Mouse (Mus musculus) heart, adult 2 months (tissue): ENCODE data around the gene Abhd17b. TPM values are rescaled to one million over a fixed set of nuclear protein-coding genes. Genes with fewer than 3 reads are reported as not detected.

Experiments
- DNase-seq, 2 experiments: peaks; one replicate each; pipeline ENCODE4 v3.0.0; 2021
- H3K27ac ChIP-seq: fragments of 200-600 bp; 2 replicates; pipeline ENCODE4 v1.8.1; 2022
- H3K27me3 ChIP-seq: fragments of 200-500 bp; 2 replicates; pipeline ENCODE4 v1.6.1; 2012; ENCODE audit warnings: mild to moderate bottlenecking, low read length, inconsistent platforms, mixed read lengths; ENCODE audit not compliant: control insufficient read depth, insufficient read depth
- H3K36me3 ChIP-seq: fragments of 200-500 bp; 2 replicates; pipeline ENCODE4 v1.6.1; 2012; ENCODE audit warnings: low read length, inconsistent platforms; ENCODE audit not compliant: control insufficient read depth, insufficient read depth
- H3K4me1 ChIP-seq: fragments of 200-500 bp; 2 replicates; pipeline ENCODE4 v1.6.1; 2011; ENCODE audit warnings: low read length; ENCODE audit not compliant: control insufficient read depth, insufficient read depth
- H3K4me3 ChIP-seq: fragments of 200-600 bp; 2 replicates; pipeline ENCODE4 v1.8.1; 2022
- H3K79me2 ChIP-seq: fragments of 200-500 bp; replicated peaks from 2 replicates; pipeline ENCODE4 v1.6.1; 2012; ENCODE audit warnings: mild to moderate bottlenecking, inconsistent platforms, low read length, moderate library complexity, mixed read lengths; ENCODE audit not compliant: control insufficient read depth, insufficient read depth
- H3K9ac ChIP-seq: fragments of 200-500 bp; 2 replicates; pipeline ENCODE4 v1.6.1; 2012; ENCODE audit warnings: low read depth, mild to moderate bottlenecking, control low read depth, inconsistent platforms, low read length, mixed read lengths
- CTCF ChIP-seq: fragments of 200-600 bp; IDR thresholded peaks from 2 replicates; pipeline ENCODE4 v1.8.1; 2022; ENCODE audit warnings: antibody characterized with exemption, mild to moderate bottlenecking, moderate library complexity
- EP300 ChIP-seq: fragments of 200-500 bp; IDR thresholded peaks from 2 replicates; pipeline ENCODE4 v1.6.1; 2011; ENCODE audit warnings: low read depth, low read length, control low read depth; ENCODE audit not compliant: insufficient read depth
- POLR2A ChIP-seq: fragments of 200-500 bp; IDR thresholded peaks from 2 replicates; pipeline ENCODE4 v1.6.1; 2011; ENCODE audit warnings: mild to moderate bottlenecking, low read depth, low read length, control low read depth; ENCODE audit not compliant: insufficient read depth
- WGBS: fragments of 180-500 bp; shearing (Covaris S2); methylation state at CpG from one replicate; pipeline ENCODE4 v1.1.7; 2018; 5-methylcytosine and 5-hydroxymethylcytosine counted together
- intact Hi-C: fragments of 180-260 bp; cut with DNase I; formaldehyde crosslinking; loops from one replicate; pipeline ENCODE4 v1.15.1; 2025
- polyA plus RNA-seq: library from polyadenylated mRNA; depleted of rRNA; stranded (reverse); fragments of >200 nt; gene quantifications from 2 replicates; pipeline ENCODE4 v1.2.3, GENCODE M21; 2012
- total RNA-seq, 2 experiments: library from RNA; stranded (reverse); gene quantifications; 2 replicates each; pipeline ENCODE4 v1.2.3; 2021

The Abhd17b gene
- total and polyA plus RNA-seq, 3 experiments = 3.4 to 13.8 (median 10.6) TPM

DNA sequence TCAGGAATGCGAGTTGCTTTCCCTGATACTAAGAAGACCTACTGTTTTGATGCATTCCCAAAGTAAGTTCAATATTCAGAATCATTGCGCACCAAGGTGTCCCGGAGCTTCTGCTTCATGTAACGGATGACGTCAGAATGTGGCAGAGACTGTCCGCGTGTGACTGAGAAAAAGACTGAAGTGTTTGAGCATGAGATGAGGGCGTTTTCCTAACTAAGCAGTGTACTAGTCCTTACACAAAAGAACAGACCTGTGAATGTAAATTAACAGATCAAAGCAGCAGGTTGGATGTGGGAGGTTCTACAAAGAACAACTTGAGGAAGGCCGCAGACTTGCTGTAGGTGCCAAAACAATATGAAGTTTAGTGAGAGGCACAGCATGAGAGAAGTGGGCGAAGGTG lies 28.0 kb downstream of the Abhd17b start:
- Histone ChIP-seq H3K4me3 (no peak overlapping the region), H3K79me2 (no peaks in the 10 kb centered on the region), H3K9ac (no peak overlapping the region), H3K27me3 (no peaks in the 10 kb centered on the region), H3K27ac (no peak overlapping the region), H3K4me1 (no peaks in the 10 kb centered on the region; the same call in 1 of the 2 replicates), H3K36me3 (peaks cover 3% of the 10 kb centered on the region)
- no peak for DNase-seq
- TF ChIP-seq EP300 (no peak), CTCF (no peak), POLR2A (no peak)
- intact Hi-C loops = no loop called here
- WGBS = 96% methylated on average over 10 of the region's 10 CpGs

DNA sequence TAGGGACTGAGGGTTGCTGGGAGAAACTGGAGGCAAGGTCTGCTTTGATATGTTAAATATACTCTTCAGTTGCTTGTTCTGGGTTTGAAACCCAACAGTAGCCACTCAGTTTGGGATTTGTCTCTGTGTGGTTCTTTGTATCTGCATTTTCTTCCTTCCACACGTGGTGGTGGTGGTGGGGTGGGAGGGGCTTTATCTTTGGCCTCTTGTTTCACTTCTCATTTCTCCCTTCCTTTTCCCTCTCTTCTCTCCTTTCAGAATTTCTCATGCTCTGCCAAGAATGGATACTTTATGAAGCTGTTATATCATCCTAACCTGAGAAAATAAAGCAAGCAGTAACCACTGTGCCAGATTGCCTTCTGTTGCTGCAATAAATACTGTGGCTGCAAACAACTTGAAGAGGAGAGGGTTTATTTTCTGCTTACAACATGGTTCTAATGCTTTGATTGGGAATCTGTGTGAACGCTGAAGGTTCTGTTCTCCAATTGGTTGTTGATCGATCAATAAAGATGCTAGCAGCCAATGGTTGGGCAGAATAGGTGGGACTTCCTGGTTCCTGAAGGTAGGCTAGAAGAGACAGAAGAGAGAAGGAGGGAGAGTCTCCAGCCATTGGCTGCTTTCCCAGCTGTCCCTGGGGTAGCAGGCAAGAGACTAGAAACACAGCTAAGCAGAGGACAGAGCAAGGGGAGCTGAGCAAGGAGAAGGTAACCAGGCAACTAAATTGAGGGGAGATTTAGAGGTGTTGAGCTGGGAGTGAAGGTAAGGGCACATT lies 60.5 kb downstream of the Abhd17b start:
- DNase-seq = peak; percentile 32 to 52
- H3K27ac ChIP-seq = no peak overlapping the region
- no peak overlapping the region for H3K4me3 ChIP-seq
- 69% methylated on average over 3 of the region's 3 CpGs for WGBS
- no peak for TF ChIP-seq POLR2A
- TF ChIP-seq EP300 = no peak
- no peak for TF ChIP-seq CTCF
- H3K79me2 ChIP-seq = no peaks in the 10 kb centered on the region
- intact Hi-C loops = no loop called here
- H3K9ac ChIP-seq = 0 out of 2 replicates have a peak overlapping the region, but pooled peaks have one; percentile 12
- H3K36me3 ChIP-seq = no peaks in the 10 kb centered on the region
- H3K27me3 ChIP-seq = no peaks in the 10 kb centered on the region
- H3K4me1 ChIP-seq = peaks cover 3% of the 10 kb centered on the region

DNA sequence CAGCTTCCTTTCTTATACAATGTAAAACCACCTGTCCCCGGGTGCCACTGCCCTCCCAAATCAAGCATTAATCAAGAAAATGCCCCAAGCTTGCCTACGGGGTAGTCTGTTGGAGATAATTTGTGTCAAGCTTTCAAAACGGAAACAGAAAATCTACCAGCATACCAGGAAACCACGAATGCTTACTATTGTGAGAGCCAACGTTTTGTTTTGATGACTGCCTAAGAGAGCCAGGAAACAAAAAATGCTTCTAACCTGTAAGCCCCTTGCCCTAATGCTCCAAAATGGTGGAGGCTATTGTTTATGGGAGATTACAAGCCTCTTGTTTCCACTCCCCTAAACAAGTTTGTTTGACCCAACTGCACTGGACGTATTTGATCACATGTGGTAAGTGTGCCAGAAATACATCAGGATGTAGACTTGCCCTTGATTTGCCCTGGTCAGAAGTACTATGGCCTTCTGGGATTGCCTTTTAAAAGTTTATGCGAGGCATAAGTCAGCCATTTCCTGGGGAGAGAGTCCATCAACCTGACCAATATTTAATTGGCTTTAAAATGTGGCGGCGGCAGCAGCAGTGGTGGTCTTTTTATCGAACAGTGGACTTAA lies 61.4 kb downstream of the Abhd17b start:
- Histone ChIP-seq H3K36me3 (no peaks in the 10 kb centered on the region), H3K9ac (no peak overlapping the region), H3K27me3 (no peaks in the 10 kb centered on the region), H3K79me2 (no peaks in the 10 kb centered on the region), H3K4me3 (no peak overlapping the region), H3K4me1 (peaks cover 3% of the 10 kb centered on the region), H3K27ac (no peak overlapping the region)
- no peak for DNase-seq
- TF ChIP-seq EP300 = no peak
- TF ChIP-seq POLR2A = no peak
- no peak for TF ChIP-seq CTCF
- intact Hi-C loops = no loop called here
- 58% methylated on average over 10 of the region's 10 CpGs for WGBS

DNA sequence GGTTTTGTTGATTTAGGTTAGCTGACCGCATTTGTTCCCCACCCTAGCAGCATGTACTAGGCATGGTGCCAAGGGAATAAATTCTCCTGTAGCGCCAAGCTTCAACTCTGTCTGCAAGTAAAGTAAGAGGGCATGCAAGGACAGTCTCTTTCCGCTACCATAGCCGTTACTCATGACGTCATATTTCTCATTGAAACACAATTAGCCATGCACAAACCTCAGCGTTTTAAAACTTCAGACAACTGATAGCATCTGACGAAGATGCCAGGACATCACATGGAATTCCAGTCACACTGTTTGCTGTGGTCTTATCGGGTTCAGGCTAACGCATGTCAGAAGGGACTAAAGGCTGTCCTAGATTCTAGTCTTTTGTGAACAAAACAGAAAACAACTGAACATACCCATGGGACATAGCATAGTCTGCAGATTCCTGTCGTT lies 62.0 kb downstream of the Abhd17b start:
- H3K4me3 ChIP-seq = no peak overlapping the region
- 31% methylated on average over 10 of the region's 10 CpGs for WGBS
- no peak for DNase-seq
- H3K9ac ChIP-seq = no peak overlapping the region
- H3K4me1 ChIP-seq = peaks cover 3% of the 10 kb centered on the region
- intact Hi-C loops = no loop called here
- H3K36me3 ChIP-seq = no peaks in the 10 kb centered on the region
- no peak for TF ChIP-seq POLR2A
- no peak for TF ChIP-seq EP300
- TF ChIP-seq CTCF = no peak
- no peaks in the 10 kb centered on the region for H3K79me2 ChIP-seq
- no peak overlapping the region for H3K27ac ChIP-seq
- no peaks in the 10 kb centered on the region for H3K27me3 ChIP-seq

DNA sequence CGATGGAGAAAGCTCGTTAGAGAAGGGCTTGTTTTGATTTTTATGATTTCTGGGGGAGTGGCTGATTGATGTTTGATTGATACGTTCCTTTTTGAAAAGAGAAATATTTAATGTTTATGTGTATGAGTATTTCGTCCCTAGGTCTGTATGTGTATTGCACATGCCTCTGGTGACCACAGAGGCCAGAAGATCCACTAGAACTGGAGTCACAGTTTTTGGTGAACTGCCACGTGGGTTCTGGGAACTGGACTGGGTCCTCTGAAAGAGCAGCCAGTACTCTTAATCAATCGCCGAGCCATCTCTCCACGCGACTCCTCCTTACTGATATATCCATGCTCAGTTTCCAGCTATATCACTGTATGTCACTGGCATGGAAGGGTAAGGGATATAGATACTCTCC lies 62.5 kb downstream of the Abhd17b start:
- H3K4me3 ChIP-seq = no peak overlapping the region
- H3K79me2 ChIP-seq = no peaks in the 10 kb centered on the region
- H3K27me3 ChIP-seq = no peaks in the 10 kb centered on the region
- no peak overlapping the region for H3K27ac ChIP-seq
- H3K9ac ChIP-seq = no peak overlapping the region
- H3K36me3 ChIP-seq = no peaks in the 10 kb centered on the region
- H3K4me1 ChIP-seq = peaks cover 3% of the 10 kb centered on the region
- TF ChIP-seq EP300 = no peak
- TF ChIP-seq CTCF = no peak
- TF ChIP-seq POLR2A = no peak
- intact Hi-C loops = no loop called here
- 86% methylated on average over 9 of the region's 9 CpGs for WGBS
- no peak for DNase-seq

DNA sequence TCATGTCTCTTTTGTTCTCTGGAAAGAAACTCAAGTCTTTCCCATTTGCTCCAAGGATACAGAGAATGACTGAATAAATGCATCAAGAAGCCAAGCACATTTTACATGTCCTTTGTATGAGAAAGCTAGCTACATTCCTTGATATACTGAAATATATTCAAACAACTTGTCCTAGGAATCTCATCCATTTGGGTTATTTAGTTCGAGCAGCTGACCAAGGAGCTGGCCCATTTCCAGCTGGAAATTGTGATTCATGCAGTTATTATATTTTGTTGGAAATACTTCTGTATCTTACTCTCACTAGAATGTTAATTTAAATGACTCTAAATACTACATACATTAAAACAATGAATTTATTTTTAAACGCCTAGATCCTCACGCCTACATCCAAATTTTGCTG lies 63.5 kb downstream of the Abhd17b start:
- intact Hi-C loops = no loop called here
- WGBS = 80% methylated on average over 3 of the region's 3 CpGs

More for the DNA sequence above, 63.5 kb downstream of the Abhd17b start:
- H3K9ac ChIP-seq = no peak overlapping the region
- no peaks in the 10 kb centered on the region for H3K79me2 ChIP-seq
- DNase-seq = no peak
- no peak overlapping the region for H3K27ac ChIP-seq
- TF ChIP-seq CTCF (no peak), POLR2A (no peak), EP300 (no peak)
- peaks cover 3% of the 10 kb centered on the region for H3K4me1 ChIP-seq
- H3K27me3 ChIP-seq = no peaks in the 10 kb centered on the region
- H3K4me3 ChIP-seq = no peak overlapping the region
- H3K36me3 ChIP-seq = no peaks in the 10 kb centered on the region
